Mouse (Mus musculus) E14TG2a.4 (cell line): ENCODE data around the gene Mrpl24.
"Not testable (repeated sequence)": the region's sequence is repeated elsewhere in the genome, so short reads cannot be mapped to it uniquely, and the experiment has no call there.

Experiments used
- CTCF ChIP-seq: conservative IDR thresholded peaks from 2 replicates; pipeline ENCODE4 v1.5.1; 2014; ENCODE audit warnings: low read length
- POU5F1 ChIP-seq: IDR thresholded peaks from 2 replicates; pipeline ENCODE4 v1.6.1; 2014; ENCODE audit warnings: low read length, borderline replicate concordance

DNA sequence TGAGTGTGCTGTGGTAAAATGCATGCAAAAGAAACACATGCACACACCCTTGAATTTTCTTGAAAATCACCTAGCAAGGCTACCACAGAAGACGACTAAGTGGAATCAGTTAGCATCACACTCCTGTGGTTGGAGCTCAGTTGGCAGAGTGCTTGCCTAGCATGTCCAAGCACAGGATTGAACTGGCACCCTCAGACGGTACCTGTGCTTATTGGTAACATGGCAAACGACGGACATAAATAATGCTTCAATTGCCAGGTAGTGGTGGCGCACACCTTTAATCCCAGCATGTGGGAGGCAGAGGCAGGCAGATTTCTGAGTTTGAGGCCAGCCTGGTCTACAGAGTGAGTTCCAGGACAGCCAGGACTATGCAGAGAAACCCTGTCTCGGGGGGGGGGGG lies 17.3 kb upstream of the Mrpl24 start:
- TF ChIP-seq CTCF, POU5F1: not testable (repeated sequence)
